Comparison of ENCODE assay signal across 16 mouse cellular contexts in genomic region chr1:61179461-61179860, GRCm38 (mm10).
A peak's percentile ranks its signal among the peaks of the same experiment; 100 is the strongest.
DNase-seq lines count a peak whose midpoint lies in the region; ATAC-seq lines count a peak whose summit lies in the region.
"Had no signal": no experiment of that assay in that cellular context is flagged by ENCODE, and none has a peak within 500 bp of the region (broad histone marks: within the 10 kb centered on the region; RNA-seq: fewer than 3 reads in every experiment).

No protein-coding gene starts in this region.

- peak overlapping the region; percentile 20 for H3K4me2 ChIP-seq in forebrain, embryonic 12.5 days
- peak overlapping the region; percentile 6; the same call in 1 of the 2 replicates for H3K4me2 ChIP-seq in hindbrain, embryonic 14.5 days (replicated peaks)
- peak overlapping the region; percentile 14 for H3K4me2 ChIP-seq in midbrain, embryonic 15.5 days
- H3K4me2 ChIP-seq in heart, embryonic 12.5 days, result no peak overlapping the region
- H3K4me2 ChIP-seq: limb, embryonic 15.5 days had no signal

- no peak overlapping the region for H3K4me3 ChIP-seq in forebrain, embryonic 12.5 days (replicated peaks)
- H3K4me3 ChIP-seq in hindbrain, embryonic 14.5 days (replicated peaks; ENCODE audit: low read length), result no peak overlapping the region
- no peak overlapping the region for H3K4me3 ChIP-seq in midbrain, embryonic 15.5 days
- no peak overlapping the region for H3K4me3 ChIP-seq in heart, embryonic 12.5 days
- H3K4me3 ChIP-seq: heart, embryonic 10.5 days; limb, embryonic 15.5 days; myocyte had no signal

- H3K27me3 ChIP-seq in forebrain, embryonic 12.5 days, result peaks cover 6% of the 10 kb centered on the region
- no peaks in the 10 kb centered on the region for H3K27me3 ChIP-seq in hindbrain, embryonic 14.5 days (ENCODE audit: control insufficient read depth, insufficient read depth, low read length)
- H3K27me3 ChIP-seq in midbrain, embryonic 15.5 days (replicated peaks), result no peaks in the 10 kb centered on the region
- no peaks in the 10 kb centered on the region; the same call in 1 of the 2 replicates for H3K27me3 ChIP-seq in heart, embryonic 12.5 days (replicated peaks)
- H3K27me3 ChIP-seq: limb, embryonic 15.5 days had no signal

- H3K4me1 ChIP-seq in forebrain, embryonic 12.5 days, result peaks cover 31% of the 10 kb centered on the region
- peaks cover 33% of the 10 kb centered on the region for H3K4me1 ChIP-seq in hindbrain, embryonic 14.5 days (replicated peaks; ENCODE audit: control insufficient read depth, insufficient read depth, low read length)
- H3K4me1 ChIP-seq in midbrain, embryonic 15.5 days, result peaks cover 33% of the 10 kb centered on the region
- H3K4me1 ChIP-seq in heart, embryonic 12.5 days (replicated peaks), result peaks cover 5% of the 10 kb centered on the region

- ATAC-seq in forebrain, embryonic 12.5 days (ENCODE audit: low FRiP score), result peak; percentile 45; the same call in 1 of the 2 replicates
- 0 out of 2 replicates have a peak, but pooled peaks have one; percentile 64 for ATAC-seq in hindbrain, embryonic 14.5 days (ENCODE audit: low FRiP score)
- ATAC-seq in midbrain, embryonic 15.5 days (replicated peaks), result no peak; the same call in 1 of the 2 replicates
- ATAC-seq in heart, embryonic 12.5 days (ENCODE audit: insufficient number of reproducible peaks, low FRiP score), result no peak

- H3K9me3 ChIP-seq in forebrain, embryonic 12.5 days, result no peaks in the 10 kb centered on the region
- H3K9me3 ChIP-seq in hindbrain, embryonic 14.5 days (ENCODE audit: control insufficient read depth, low read length), result no peaks in the 10 kb centered on the region
- H3K9me3 ChIP-seq in midbrain, embryonic 15.5 days, result no peaks in the 10 kb centered on the region
- H3K9me3 ChIP-seq in heart, embryonic 12.5 days (replicated peaks), result no peaks in the 10 kb centered on the region
- H3K9me3 ChIP-seq: heart, embryonic 10.5 days; limb, embryonic 15.5 days had no signal

- no peak overlapping the region for H3K9ac ChIP-seq in forebrain, embryonic 12.5 days
- peak overlapping the region; percentile 32 for H3K9ac ChIP-seq in hindbrain, embryonic 14.5 days
- H3K9ac ChIP-seq in midbrain, embryonic 15.5 days, result no peak overlapping the region
- no peak overlapping the region for H3K9ac ChIP-seq in heart, embryonic 12.5 days
- H3K9ac ChIP-seq: limb, embryonic 15.5 days had no signal

- WGBS in forebrain, embryonic 12.5 days, result 9% methylated on average over 9 of the region's 9 CpGs
- WGBS in hindbrain, embryonic 14.5 days, result 12% methylated on average over 9 of the region's 9 CpGs
- 8% methylated on average over 9 of the region's 9 CpGs for WGBS in midbrain, embryonic 15.5 days
- WGBS in heart, embryonic 12.5 days, result 78% methylated on average over 9 of the region's 9 CpGs

- peak; percentile 10 for DNase-seq in R1 (ENCODE audit: low read depth, low spot score)
- peak; percentile 62 for DNase-seq in hindbrain, embryonic 14.5 days (ENCODE audit: low spot score)
- no peak for DNase-seq in right cerebral cortex, postnatal 4 days
- DNase-seq in frontal cortex, postnatal 14 days (ENCODE audit: low spot score in 2 of 2), result no peak
- DNase-seq in thymus, postnatal 36 days, result no peak
- DNase-seq: adrenal gland, postnatal 14 days; cerebellum, postnatal 36 days; heart, postnatal 4 days; kidney, adult 18-20 months; lung, adult 2 months had no signal

- H3K36me3 ChIP-seq in forebrain, embryonic 12.5 days (replicated peaks), result no peaks in the 10 kb centered on the region
- H3K36me3 ChIP-seq in hindbrain, embryonic 14.5 days (replicated peaks; ENCODE audit: control insufficient read depth, insufficient read depth), result no peaks in the 10 kb centered on the region
- no peaks in the 10 kb centered on the region for H3K36me3 ChIP-seq in midbrain, embryonic 15.5 days (replicated peaks)
- H3K36me3 ChIP-seq in heart, embryonic 12.5 days, result no peaks in the 10 kb centered on the region
- H3K36me3 ChIP-seq: heart, embryonic 10.5 days; limb, embryonic 15.5 days had no signal

- H3K27ac ChIP-seq in forebrain, embryonic 12.5 days, result peak overlapping the region; percentile 62
- peak overlapping the region; percentile 74 for H3K27ac ChIP-seq in hindbrain, embryonic 14.5 days
- H3K27ac ChIP-seq in midbrain, embryonic 15.5 days, result peak overlapping the region; percentile 71
- H3K27ac ChIP-seq in heart, embryonic 12.5 days (ENCODE audit: poor library complexity, severe bottlenecking), result no peak overlapping the region
- H3K27ac ChIP-seq: heart, embryonic 10.5 days; limb, embryonic 15.5 days had no signal

Comparison
In these comparisons a context has a peak if more than half of its experiments do, and no peak if none do; other contexts are left out.
1. DNase-seq: peak in R1 (single experiment) and hindbrain, embryonic 14.5 days (single experiment); none in right cerebral cortex, postnatal 4 days (single experiment), frontal cortex, postnatal 14 days (0 of 2) and thymus, postnatal 36 days (0 of 2).
2. ATAC-seq: peak in forebrain, embryonic 12.5 days (single experiment) and hindbrain, embryonic 14.5 days (single experiment); none in midbrain, embryonic 15.5 days (single experiment) and heart, embryonic 12.5 days (single experiment).